14 mouse cellular contexts compared by ENCODE assay signal in the genomic region with DNA sequence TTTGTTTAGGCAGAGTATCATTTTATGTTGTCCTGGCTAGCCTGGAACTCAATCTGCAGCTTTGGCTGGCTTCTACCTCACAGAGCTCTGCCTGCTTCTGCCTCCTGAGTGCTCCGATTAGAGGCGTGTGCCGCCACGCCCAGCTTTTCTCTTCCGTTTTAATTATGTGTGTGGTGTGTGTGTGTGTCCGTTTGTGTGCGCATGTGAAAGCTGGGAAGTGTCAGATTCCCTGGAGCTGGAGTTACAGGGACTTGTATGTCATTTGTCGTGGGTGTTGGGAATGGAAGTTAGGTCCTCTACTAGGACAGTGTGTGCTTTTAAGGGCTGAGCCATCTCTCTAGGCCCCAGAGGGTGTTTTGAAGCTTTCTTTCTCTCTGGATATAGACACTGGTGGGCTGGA. TPM values are rescaled to one million over a fixed set of nuclear protein-coding genes. Genes with fewer than 3 reads are reported as not detected.
DNase-seq lines count a peak whose midpoint lies in the region; TF ChIP-seq lines count a peak whose summit lies in the region.
"Had no signal": no experiment of that assay in that cellular context is flagged by ENCODE, and none has a peak within 500 bp of the region (broad histone marks: within the 10 kb centered on the region; RNA-seq: fewer than 3 reads in every experiment).

No protein-coding gene starts in this region.

- no peaks in the 10 kb centered on the region for H3K79me2 ChIP-seq in liver, adult 2 months (ENCODE audit: control insufficient read depth, insufficient read depth, low read length)
- peaks cover 31% of the 10 kb centered on the region for H3K79me2 ChIP-seq in myocyte (ENCODE audit: control insufficient read depth, insufficient read depth)

- H3K27me3 ChIP-seq in liver, adult 2 months (ENCODE audit: control insufficient read depth, insufficient read depth, low read length): no peaks in the 10 kb centered on the region
- H3K27me3 ChIP-seq in myocyte (ENCODE audit: control insufficient read depth, insufficient read depth, insufficient read length): no peaks in the 10 kb centered on the region
- H3K27me3 ChIP-seq: heart, embryonic 13.5 days had no signal

- H3K4me3 ChIP-seq in gastrocnemius, adult 2 months: no peak overlapping the region
- H3K4me3 ChIP-seq in liver, adult 2 months (ENCODE audit: insufficient read depth, low read depth, low read length): no peak overlapping the region
- H3K4me3 ChIP-seq in ES-E14 (ENCODE audit: insufficient read depth in 1 of 2, low read depth in 1 of 2, low read length in 2 of 2, poor library complexity in 1 of 2, severe bottlenecking in 1 of 2) (no peak overlapping the region), myocyte (no peak overlapping the region)
- H3K4me3 ChIP-seq: liver, embryonic 15.5 days had no signal

- no peak for TF ChIP-seq POLR2A in liver, adult 2 months (IDR thresholded peaks at IDR 0.05; ENCODE audit: extremely low read depth, insufficient read depth, low read length)
- TF ChIP-seq POLR2A in myocyte (IDR thresholded peaks at IDR 0.05; ENCODE audit: insufficient read length, low read depth): no peak

- peak overlapping the region; percentile 87 for H3K4me2 ChIP-seq in myocyte (ENCODE audit: low read depth)

- no peaks in the 10 kb centered on the region for H3K9me3 ChIP-seq in ES-E14 (ENCODE audit: control insufficient read depth, insufficient read depth, low read depth, low read length)
- H3K9me3 ChIP-seq: heart, embryonic 13.5 days; liver, embryonic 15.5 days; midbrain, embryonic 10.5 days had no signal

- 74% methylated on average over 8 of the region's 8 CpGs for WGBS in liver, adult 2 months

- no peak for DNase-seq in gastrocnemius, adult 2 months
- DNase-seq in gastrocnemius, postnatal 36 days: no peak
- DNase-seq in liver, adult 2 months (ENCODE audit: extremely low read depth, low read depth, low spot score): no peak
- DNase-seq in liver (no peak), ES-E14 (ENCODE audit: low read depth, low spot score) (no peak), MN1 (ENCODE audit: low spot score) (no peak)
- DNase-seq in cerebellum, adult 8-10 months: no peak
- DNase-seq: right cerebral cortex, postnatal 14 days; thymus, postnatal 14 days had no signal

- H3K9ac ChIP-seq in liver, adult 2 months (ENCODE audit: low read depth, low read length): no peak overlapping the region
- no peak overlapping the region for H3K9ac ChIP-seq in ES-E14 (ENCODE audit: insufficient read depth, low read depth, low read length, poor library complexity, severe bottlenecking)
- H3K9ac ChIP-seq: liver, embryonic 15.5 days had no signal

- no peak overlapping the region for H3ac ChIP-seq in myocyte (ENCODE audit: control insufficient read depth, insufficient read length)

- H3K4me1 ChIP-seq in liver, adult 2 months (ENCODE audit: control insufficient read depth, insufficient read depth, low read length): peaks cover 25% of the 10 kb centered on the region
- peaks cover 4 to 35% of the 10 kb centered on the region in 2 experiments; a peak in 3 of 4 replicates for H3K4me1 ChIP-seq in ES-E14 (ENCODE audit: control insufficient read depth in 2 of 2, insufficient read depth in 2 of 2, low read length in 2 of 2, poor library complexity in 1 of 2)

- H3K36me3 ChIP-seq in liver, adult 2 months (ENCODE audit: control insufficient read depth, insufficient read depth, low read length): no peaks in the 10 kb centered on the region
- 0 out of 2 replicates have a peak, but pooled peaks cover 3% of the 10 kb centered on the region for H3K36me3 ChIP-seq in ES-E14 (ENCODE audit: control insufficient read depth, insufficient read depth, low read length, poor library complexity, severe bottlenecking)
- no peaks in the 10 kb centered on the region for H3K36me3 ChIP-seq in myocyte (ENCODE audit: control insufficient read depth, insufficient read depth)
- H3K36me3 ChIP-seq: heart, embryonic 13.5 days; liver, embryonic 15.5 days; midbrain, embryonic 10.5 days had no signal

- H3K27ac ChIP-seq in gastrocnemius, adult 2 months: peak overlapping the region; percentile 94
- H3K27ac ChIP-seq in liver, adult 2 months (replicated peaks; ENCODE audit: insufficient read depth, low read depth, low read length): peak overlapping the region; percentile 55
- peak overlapping the region; percentile 92 for H3K27ac ChIP-seq in ES-E14 (ENCODE audit: insufficient read depth, low read depth, low read length, poor library complexity, severe bottlenecking)
- H3K27ac ChIP-seq: liver, embryonic 15.5 days had no signal

- intact Hi-C loops in gastrocnemius, adult 2 months (cut with DNase I): no loop called here
- intact Hi-C loops in gastrocnemius, postnatal 36 days (cut with DNase I): no loop called here

- no peak for TF ChIP-seq CTCF in gastrocnemius, adult 2 months (IDR thresholded peaks at IDR 0.05)
- no peak for TF ChIP-seq CTCF in liver, adult 2 months (IDR thresholded peaks at IDR 0.05; ENCODE audit: low read depth, low read length)

- in situ Hi-C loops in ES-E14 (cut with MboI; ENCODE audit: low sequenced_read_pairs in 2 of 2, unreplicated experiment in 2 of 2): no loop called here

TF ChIP-seq in ES-E14, 5 proteins besides CTCF, POLR2A, EP300 and RAD21:
- no peak for TF ChIP-seq ZC3H11A (IDR thresholded peaks at IDR 0.05; ENCODE audit: borderline replicate concordance, low read depth, low read length)

TF ChIP-seq in myocyte, 11 proteins besides CTCF, POLR2A, EP300 and RAD21:
- TF ChIP-seq CEBPB (IDR thresholded peaks at IDR 0.05; ENCODE audit: insufficient read depth, poor library complexity, severe bottlenecking): no peak
- no peak for TF ChIP-seq MYOG (IDR thresholded peaks at IDR 0.05; ENCODE audit: control insufficient read depth in 1 of 3, insufficient read depth in 1 of 3, insufficient read length in 2 of 3, low read depth in 2 of 3)

RNA-seq across cellular contexts. Expression of a gene that starts 1.1 kb away (rescaled TPM):
- 1 to 10 TPM; 2.5 to 2.8 TPM for total RNA-seq in gastrocnemius, adult 2 months (2021)
- 1 to 10 TPM; 2.8 to 7.5 TPM for total RNA-seq in gastrocnemius, postnatal 36 days (2021)
- total RNA-seq in liver, adult 2 months (2014; rRNA removed): 0.83 and 1.9 TPM in 2 replicates
- 0.12 and 0.32 TPM in 2 replicates for polyA plus RNA-seq in liver, adult 2 months (2012; rRNA removed)
- 91.8 and 166 TPM in 2 replicates for total RNA-seq in ES-E14 (2012; rRNA removed)
- polyA plus RNA-seq in myocyte (2012; fragmentation: generic; extraction: Trizol): 17.6 TPM

RNA-seq across cellular contexts. Expression of a gene that starts 27.2 kb away (rescaled TPM):
- 10 to 100 TPM; 12.4 to 19.2 TPM for total RNA-seq in gastrocnemius, adult 2 months (2021)
- 10 to 100 TPM; 14.6 to 16.8 TPM for total RNA-seq in gastrocnemius, postnatal 36 days (2021)
- total RNA-seq in liver, adult 2 months (2014; rRNA removed): 21.5 and 23.8 TPM in 2 replicates
- polyA plus RNA-seq in liver, adult 2 months (2012; rRNA removed): 24.1 and 25.6 TPM in 2 replicates
- total RNA-seq in ES-E14 (2012; rRNA removed): 76.4 and 112 TPM in 2 replicates
- polyA plus RNA-seq in myocyte (2012; fragmentation: generic; extraction: Trizol): 172 TPM

RNA-seq across cellular contexts. Expression of a gene that starts 42.9 kb away (rescaled TPM):
- total RNA-seq in gastrocnemius, adult 2 months (2021): 1 to 10 TPM; 7.5 to 9.3 TPM
- total RNA-seq in gastrocnemius, postnatal 36 days (2021): 1 to 10 TPM; 7.0 to 8.0 TPM
- total RNA-seq in liver, adult 2 months (2014; rRNA removed): 9.3 and 11.2 TPM in 2 replicates
- polyA plus RNA-seq in liver, adult 2 months (2012; rRNA removed): 4.3 and 5.7 TPM in 2 replicates
- total RNA-seq in ES-E14 (2012; rRNA removed): 5.3 and 7.2 TPM in 2 replicates
- polyA plus RNA-seq in myocyte (2012; fragmentation: generic; extraction: Trizol): 5.9 TPM

RNA-seq across cellular contexts. Expression of a gene that starts 46.9 kb away (rescaled TPM):
- total RNA-seq in gastrocnemius, adult 2 months (2021): not detected
- not detected for total RNA-seq in gastrocnemius, postnatal 36 days (2021)
- 0.07 TPM in 1 of 2 replicates, not detected in the other for total RNA-seq in liver, adult 2 months (2014; rRNA removed)
- not detected in 2 replicates for polyA plus RNA-seq in liver, adult 2 months (2012; rRNA removed)
- 32.2 and 45.6 TPM in 2 replicates for total RNA-seq in ES-E14 (2012; rRNA removed)
- 0.04 TPM for polyA plus RNA-seq in myocyte (2012; fragmentation: generic; extraction: Trizol)
- total RNA-seq: gastrocnemius, adult 18-20 months had no signal
- polyA plus RNA-seq: liver, embryonic 15.5 days had no signal

Comparison
In these comparisons a context has a peak if more than half of its experiments do, and no peak if none do; other contexts are left out.
1. RNA of a gene that starts 1.1 kb away (total RNA-seq): 91.8 to 166 TPM in ES-E14; 2.8 to 7.5 TPM in gastrocnemius, postnatal 36 days, 2.5 to 2.8 TPM in gastrocnemius, adult 2 months and 0.83 to 1.9 TPM in liver, adult 2 months; every median in the first group is over 10 times any median in the second.
2. Peak in every context shown above with its lines, with median percentiles within 50 percentile points of each other: H3K27ac ChIP-seq.